Mouse (Mus musculus) ES-Bruce4 (cell line): Measurements from ENCODE around the gene Actg2. TPM values are rescaled to one million over a fixed set of nuclear protein-coding genes. Genes with fewer than 3 reads are reported as not detected.
A peak's percentile ranks its signal among the peaks of the same experiment; 100 is the strongest.
"Not testable (repeated sequence)": the region's sequence is repeated elsewhere in the genome, so short reads cannot be mapped to it uniquely, and the experiment has no call there.

Experiments used
- H3K27ac ChIP-seq: 2 replicates; pipeline ENCODE4 v1.5.1; 2012; ENCODE audit warnings: low read length, inconsistent platforms; ENCODE audit not compliant: insufficient read depth
- H3K27me3 ChIP-seq: 2 replicates; pipeline ENCODE4 v1.6.1; 2012; ENCODE audit warnings: mild to moderate bottlenecking, low read length, inconsistent platforms; ENCODE audit not compliant: control insufficient read depth, poor library complexity, insufficient read depth, severe bottlenecking
- H3K36me3 ChIP-seq: 2 replicates; pipeline ENCODE4 v1.6.1; 2012; ENCODE audit warnings: inconsistent platforms, mild to moderate bottlenecking, low read length, moderate library complexity; ENCODE audit not compliant: control insufficient read depth, poor library complexity, insufficient read depth, severe bottlenecking
- H3K4me1 ChIP-seq: one replicate; pipeline ENCODE4 v1.8.1; 2011; ENCODE audit warnings: low read length; ENCODE audit not compliant: control insufficient read depth, insufficient read depth
- H3K4me3 ChIP-seq: 2 replicates; pipeline ENCODE4 v1.5.1; 2011; ENCODE audit warnings: low read depth, mild to moderate bottlenecking, low read length
- H3K9ac ChIP-seq: 2 replicates; pipeline ENCODE4 v1.6.1; 2012; ENCODE audit warnings: low read depth, mild to moderate bottlenecking, inconsistent platforms; ENCODE audit not compliant: poor library complexity, severe bottlenecking
- H3K9me3 ChIP-seq: replicated peaks from 2 replicates; pipeline ENCODE4 v1.6.1; 2012; ENCODE audit warnings: mild to moderate bottlenecking, low read length, inconsistent platforms; ENCODE audit not compliant: control insufficient read depth, poor library complexity, insufficient read depth, severe bottlenecking
- CTCF ChIP-seq: IDR thresholded peaks from one replicate; pipeline ENCODE4 v1.8.1; 2011; ENCODE audit warnings: low read depth, low read length
- EP300 ChIP-seq: IDR thresholded peaks from 2 replicates; pipeline ENCODE4 v1.6.1; 2011; ENCODE audit warnings: low read depth, low read length; ENCODE audit not compliant: insufficient read depth
- POLR2A ChIP-seq: IDR thresholded peaks from one replicate; pipeline ENCODE4 v1.8.1; 2011; ENCODE audit warnings: low read length; ENCODE audit not compliant: insufficient read depth
- polyA plus RNA-seq: library from polyadenylated mRNA; stranded (reverse); fragments of >200 nt; gene quantifications from 2 replicates; pipeline ENCODE4 v1.2.4, GENCODE M21; 2011; ENCODE audit warnings: low read depth; ENCODE audit not compliant: missing spikeins, insufficient read depth, insufficient read length

Actg2 gene
- 1.9 and 2.1 TPM in 2 replicates for polyA plus RNA-seq

GRCm38 (mm10) chr6:83536028-83536794, at the start of gene Actg2:
TSS of gene Actg2 (minus strand) at chr6:83536265.
- H3K27me3 ChIP-seq = no peaks in the 10 kb centered on the region
- H3K36me3 ChIP-seq = no peaks in the 10 kb centered on the region
- H3K27ac ChIP-seq = no peak within 1 kb of the TSS
- H3K4me3 ChIP-seq = no peak within 1 kb of the TSS
- H3K9me3 ChIP-seq = no peaks in the 10 kb centered on the region
- TF ChIP-seq POLR2A (no peak), EP300 (no peak), CTCF (no peak)
- no peak within 1 kb of the TSS for H3K9ac ChIP-seq
- H3K4me1 ChIP-seq = no peaks in the 10 kb centered on the region

GRCm38 (mm10) chr6:83585328-83585727, 49.3 kb upstream of the Actg2 start:
- H3K4me3 ChIP-seq, H3K36me3 ChIP-seq, H3K27me3 ChIP-seq, H3K4me1 ChIP-seq, H3K9ac ChIP-seq, H3K27ac ChIP-seq, H3K9me3 ChIP-seq: not testable (repeated sequence)

DNA sequence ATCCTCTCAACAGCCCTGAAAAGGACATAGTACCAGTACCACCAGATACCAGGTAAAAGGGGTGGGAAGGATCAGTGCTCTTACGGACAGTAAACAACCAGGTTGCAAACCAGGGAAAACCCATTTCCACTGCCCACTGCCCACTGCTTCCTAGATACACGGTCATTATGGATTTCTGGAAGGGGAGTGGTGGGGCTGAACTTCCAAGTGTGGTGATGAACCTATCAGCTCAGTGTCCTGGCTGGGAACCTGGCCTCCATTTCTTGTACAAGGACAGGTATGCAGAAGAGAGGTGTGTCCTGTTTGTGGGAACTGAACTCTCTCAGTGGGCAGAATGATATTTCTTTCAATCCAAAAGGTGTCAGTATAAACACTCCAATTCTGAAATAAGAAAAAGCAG, 47.5 kb upstream of the Actg2 start:
- Histone ChIP-seq H3K4me3 (no peak overlapping the region), H3K9me3 (no peaks in the 10 kb centered on the region), H3K27me3 (no peaks in the 10 kb centered on the region), H3K36me3 (no peaks in the 10 kb centered on the region), H3K9ac (no peak overlapping the region), H3K27ac (no peak overlapping the region), H3K4me1 (no peaks in the 10 kb centered on the region)
- TF ChIP-seq CTCF (no peak), EP300 (no peak)

GRCm38 (mm10) chr6:83582938-83583270, 46.8 kb upstream of the Actg2 start:
- H3K27me3 ChIP-seq = no peaks in the 10 kb centered on the region
- no peaks in the 10 kb centered on the region for H3K36me3 ChIP-seq
- H3K9ac ChIP-seq = no peak overlapping the region
- no peaks in the 10 kb centered on the region for H3K9me3 ChIP-seq
- no peak overlapping the region for H3K27ac ChIP-seq
- H3K4me3 ChIP-seq = no peak overlapping the region
- no peaks in the 10 kb centered on the region for H3K4me1 ChIP-seq
- TF ChIP-seq POLR2A = no peak
- peak; percentile 55 for TF ChIP-seq CTCF

- no peaks in the 10 kb centered on the region for H3K9me3 ChIP-seq
- no peak overlapping the region for H3K9ac ChIP-seq
- H3K27ac ChIP-seq = no peak overlapping the region
- no peaks in the 10 kb centered on the region for H3K27me3 ChIP-seq
- TF ChIP-seq POLR2A (no peak), CTCF (no peak), EP300 (no peak)
- H3K36me3 ChIP-seq = no peaks in the 10 kb centered on the region
- no peak overlapping the region for H3K4me3 ChIP-seq
- no peaks in the 10 kb centered on the region for H3K4me1 ChIP-seq
These were observed 46.3 kb upstream of the Actg2 start for GRCm38 (mm10) chr6:83582135-83582937.

DNA sequence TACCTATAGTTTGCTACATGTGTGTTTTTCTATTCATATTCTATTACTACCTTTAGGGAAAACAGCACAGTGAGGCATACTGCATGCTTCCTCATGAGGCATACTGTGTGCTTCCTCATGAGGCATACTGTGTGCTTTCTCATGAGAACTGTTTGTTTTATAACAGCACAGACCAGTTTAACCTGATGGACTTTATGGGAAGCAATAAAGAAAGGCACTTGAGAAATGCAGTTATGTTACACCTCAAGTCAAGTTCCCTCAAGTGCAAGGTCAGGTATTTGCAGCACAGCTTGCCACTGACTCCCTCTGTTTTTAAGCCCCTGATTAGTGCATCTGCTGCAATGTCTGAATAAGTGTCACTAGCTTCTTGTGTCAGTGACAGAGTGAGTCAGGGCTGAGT, 41.5 kb upstream of the Actg2 start:
- Histone ChIP-seq H3K9me3 (no peaks in the 10 kb centered on the region), H3K36me3 (no peaks in the 10 kb centered on the region), H3K27me3 (no peaks in the 10 kb centered on the region), H3K4me1 (no peaks in the 10 kb centered on the region), H3K9ac (no peak overlapping the region), H3K27ac (no peak overlapping the region), H3K4me3 (no peak overlapping the region)
- TF ChIP-seq EP300 (no peak), CTCF (no peak), POLR2A (no peak)
